Mouse (Mus musculus): Measurements from ENCODE around the gene Samd4b. TPM values are rescaled to one million over a fixed set of nuclear protein-coding genes. Genes with fewer than 3 reads are reported as not detected.
A peak's percentile ranks its signal among the peaks of the same experiment; 100 is the strongest.

Samd4b gene
- total RNA-seq, 1 experiment = 30.3 TPM

DNA sequence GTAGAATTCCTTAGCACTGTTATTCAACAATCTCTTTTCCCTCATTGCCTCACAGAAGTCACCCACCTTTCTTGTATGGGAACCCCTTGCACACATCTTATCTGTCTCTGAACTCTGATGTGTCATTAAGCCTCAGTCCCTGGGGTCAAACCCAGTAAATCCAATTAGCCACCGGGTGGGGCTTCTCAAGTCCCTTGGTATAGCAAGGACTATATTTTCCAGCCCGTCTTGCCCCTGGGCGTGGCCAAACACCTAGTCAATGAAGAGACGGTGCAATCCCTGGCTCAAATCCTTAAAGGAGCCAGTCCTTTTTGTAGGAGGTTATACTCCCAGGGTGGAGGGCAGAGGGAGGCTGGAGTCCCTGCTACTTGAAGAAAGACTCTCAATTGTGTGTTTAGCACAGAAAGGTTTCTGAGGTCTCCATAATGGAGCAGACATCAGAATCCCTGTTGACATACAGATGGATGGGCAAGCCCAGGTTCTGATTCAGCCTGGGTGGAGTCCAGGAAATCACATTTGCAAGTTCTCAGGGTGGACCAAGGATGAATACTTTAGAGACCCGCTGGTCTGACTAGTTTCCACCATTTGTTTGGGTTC is 41.9 kb downstream of the Samd4b start:
- no peak overlapping the region for H3K9ac ChIP-seq (ENCODE audit: insufficient read depth, low read depth, low read length, poor library complexity, severe bottlenecking)
- peaks cover 22% of the 10 kb centered on the region for H3K36me3 ChIP-seq (ENCODE audit: control insufficient read depth, insufficient read depth, low read length, poor library complexity, severe bottlenecking)
- no peak for TF ChIP-seq MAFK (IDR thresholded peaks at IDR 0.05; ENCODE audit: insufficient read depth, low read depth, low read length)
- no peak for TF ChIP-seq HCFC1 (IDR thresholded peaks at IDR 0.05; ENCODE audit: borderline replicate concordance, insufficient read depth, low read length)
- TF ChIP-seq CHD2 (IDR thresholded peaks at IDR 0.05; ENCODE audit: low read depth, low read length) = no peak
- TF ChIP-seq ZNF384 (IDR thresholded peaks at IDR 0.05; ENCODE audit: low read depth, low read length) = no peak
- no peak for TF ChIP-seq ZC3H11A (IDR thresholded peaks at IDR 0.05; ENCODE audit: borderline replicate concordance, low read depth, low read length)
- no peak overlapping the region for H3K27ac ChIP-seq (ENCODE audit: insufficient read depth, low read depth, low read length, poor library complexity, severe bottlenecking)
- no peaks in the 10 kb centered on the region for H3K9me3 ChIP-seq (ENCODE audit: control insufficient read depth, insufficient read depth, low read depth, low read length)
- no peak overlapping the region for H3K4me3 ChIP-seq (ENCODE audit: insufficient read depth in 1 of 2, low read depth in 1 of 2, low read length in 2 of 2, poor library complexity in 1 of 2, severe bottlenecking in 1 of 2)
- peak; percentile 34 for DNase-seq (ENCODE audit: low read depth, low spot score)
- in situ Hi-C loops (cut with MboI; ENCODE audit: low sequenced_read_pairs in 2 of 2, unreplicated experiment in 2 of 2) = no loop called here
- peaks cover 10 to 36% of the 10 kb centered on the region in 2 experiments for H3K4me1 ChIP-seq (ENCODE audit: control insufficient read depth in 2 of 2, insufficient read depth in 2 of 2, low read length in 2 of 2, poor library complexity in 1 of 2)

- in situ Hi-C loops (cut with MboI; ENCODE audit: low sequenced_read_pairs in 2 of 2, unreplicated experiment in 2 of 2) = no loop called here
- Histone ChIP-seq H3K27ac (ENCODE audit: insufficient read depth, low read depth, low read length, poor library complexity, severe bottlenecking) (no peak overlapping the region), H3K36me3 (ENCODE audit: control insufficient read depth, insufficient read depth, low read length, poor library complexity, severe bottlenecking) (no peaks in the 10 kb centered on the region), H3K9me3 (ENCODE audit: control insufficient read depth, insufficient read depth, low read depth, low read length) (no peaks in the 10 kb centered on the region), H3K4me1 (ENCODE audit: control insufficient read depth in 2 of 2, insufficient read depth in 2 of 2, low read length in 2 of 2, poor library complexity in 1 of 2) (peaks cover 5 to 25% of the 10 kb centered on the region in 2 experiments), H3K4me3 (ENCODE audit: insufficient read depth in 1 of 2, low read depth in 1 of 2, low read length in 2 of 2, poor library complexity in 1 of 2, severe bottlenecking in 1 of 2) (no peak overlapping the region), H3K9ac (ENCODE audit: insufficient read depth, low read depth, low read length, poor library complexity, severe bottlenecking) (no peak overlapping the region)
- DNase-seq (ENCODE audit: low read depth, low spot score) = no peak
- TF ChIP-seq MAFK (IDR thresholded peaks at IDR 0.05; ENCODE audit: insufficient read depth, low read depth, low read length) (no peak), HCFC1 (IDR thresholded peaks at IDR 0.05; ENCODE audit: borderline replicate concordance, insufficient read depth, low read length) (no peak), ZNF384 (IDR thresholded peaks at IDR 0.05; ENCODE audit: low read depth, low read length) (no peak), CHD2 (IDR thresholded peaks at IDR 0.05; ENCODE audit: low read depth, low read length) (no peak), ZC3H11A (IDR thresholded peaks at IDR 0.05; ENCODE audit: borderline replicate concordance, low read depth, low read length) (no peak)
These were observed 44.9 kb downstream of the Samd4b start for GRCm38 (mm10) chr7:28553076-28553475.

DNA sequence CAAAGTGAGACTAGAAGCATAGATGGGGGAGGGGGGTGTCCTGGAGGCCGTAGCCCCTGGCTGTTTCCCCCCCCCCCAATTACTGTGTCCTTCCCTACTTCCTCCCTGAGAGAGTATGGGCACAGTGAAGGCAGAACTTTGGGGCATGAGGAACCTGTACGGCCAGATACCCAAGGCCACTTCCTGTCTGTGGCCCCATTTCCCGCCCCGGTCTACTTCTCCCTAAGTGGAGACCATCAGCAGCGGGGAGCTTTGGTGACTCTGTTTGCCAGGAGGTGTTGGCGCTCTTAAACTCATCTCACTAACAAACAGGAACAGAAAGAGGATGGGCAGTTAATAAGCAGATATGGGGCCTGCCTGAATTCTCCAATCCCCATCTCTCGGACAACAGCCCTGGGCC is 50.3 kb downstream of the Samd4b start:
- Histone ChIP-seq H3K36me3 (ENCODE audit: control insufficient read depth, insufficient read depth, low read length, poor library complexity, severe bottlenecking) (no peaks in the 10 kb centered on the region), H3K4me1 (ENCODE audit: control insufficient read depth in 2 of 2, insufficient read depth in 2 of 2, low read length in 2 of 2, poor library complexity in 1 of 2) (peaks cover 2 to 20% of the 10 kb centered on the region in 2 experiments; a peak in 2 of 4 replicates), H3K9ac (ENCODE audit: insufficient read depth, low read depth, low read length, poor library complexity, severe bottlenecking) (no peak overlapping the region), H3K27ac (ENCODE audit: insufficient read depth, low read depth, low read length, poor library complexity, severe bottlenecking) (no peak overlapping the region), H3K4me3 (ENCODE audit: insufficient read depth in 1 of 2, low read depth in 1 of 2, low read length in 2 of 2, poor library complexity in 1 of 2, severe bottlenecking in 1 of 2) (no peak overlapping the region), H3K9me3 (ENCODE audit: control insufficient read depth, insufficient read depth, low read depth, low read length) (no peaks in the 10 kb centered on the region)
- no peak for DNase-seq (ENCODE audit: low read depth, low spot score)
- in situ Hi-C loops (cut with MboI; ENCODE audit: low sequenced_read_pairs in 2 of 2, unreplicated experiment in 2 of 2) = no loop called here
- TF ChIP-seq HCFC1 (IDR thresholded peaks at IDR 0.05; ENCODE audit: borderline replicate concordance, insufficient read depth, low read length) (no peak), ZNF384 (IDR thresholded peaks at IDR 0.05; ENCODE audit: low read depth, low read length) (no peak), CHD2 (IDR thresholded peaks at IDR 0.05; ENCODE audit: low read depth, low read length) (no peak), ZC3H11A (IDR thresholded peaks at IDR 0.05; ENCODE audit: borderline replicate concordance, low read depth, low read length) (no peak), MAFK (IDR thresholded peaks at IDR 0.05; ENCODE audit: insufficient read depth, low read depth, low read length) (no peak)

GRCm38 (mm10) chr7:28547154-28547553 is 50.8 kb downstream of the Samd4b start, which contains the start of gene Nccrp1:
Nccrp1 (minus strand) TSS chr7:28547254.
- 0 out of 2 replicates have a peak within 1 kb of the TSS, but pooled peaks have one; percentile 4 for H3K9ac ChIP-seq (ENCODE audit: insufficient read depth, low read depth, low read length, poor library complexity, severe bottlenecking)
- no peak within 1 kb of the TSS for H3K27ac ChIP-seq (ENCODE audit: insufficient read depth, low read depth, low read length, poor library complexity, severe bottlenecking)
- TF ChIP-seq MAFK (IDR thresholded peaks at IDR 0.05; ENCODE audit: insufficient read depth, low read depth, low read length) = no peak
- TF ChIP-seq HCFC1 (IDR thresholded peaks at IDR 0.05; ENCODE audit: borderline replicate concordance, insufficient read depth, low read length) = no peak
- TF ChIP-seq ZNF384 (IDR thresholded peaks at IDR 0.05; ENCODE audit: low read depth, low read length) = no peak
- TF ChIP-seq CHD2 (IDR thresholded peaks at IDR 0.05; ENCODE audit: low read depth, low read length) = no peak
- no peak for TF ChIP-seq ZC3H11A (IDR thresholded peaks at IDR 0.05; ENCODE audit: borderline replicate concordance, low read depth, low read length)
- in situ Hi-C loops (cut with MboI; ENCODE audit: low sequenced_read_pairs in 2 of 2, unreplicated experiment in 2 of 2) = no loop called here
- no peaks in the 10 kb centered on the region for H3K36me3 ChIP-seq (ENCODE audit: control insufficient read depth, insufficient read depth, low read length, poor library complexity, severe bottlenecking)
- H3K4me1 ChIP-seq (ENCODE audit: control insufficient read depth in 2 of 2, insufficient read depth in 2 of 2, low read length in 2 of 2, poor library complexity in 1 of 2) = peaks cover 2 to 20% of the 10 kb centered on the region in 2 experiments; a peak in 2 of 4 replicates
- DNase-seq (ENCODE audit: low read depth, low spot score) = no peak
- H3K9me3 ChIP-seq (ENCODE audit: control insufficient read depth, insufficient read depth, low read depth, low read length) = no peaks in the 10 kb centered on the region
- peak within 1 kb of the TSS; percentile 63 to 64 for H3K4me3 ChIP-seq (ENCODE audit: insufficient read depth in 1 of 2, low read depth in 1 of 2, low read length in 2 of 2, poor library complexity in 1 of 2, severe bottlenecking in 1 of 2)
